Mouse (Mus musculus) CH12.LX (cell line): ENCODE results near the gene Cdyl2. TPM values are rescaled to one million over a fixed set of nuclear protein-coding genes. Genes with fewer than 3 reads are reported as not detected.

Experiments
- DNase-seq: peaks from one replicate; pipeline ENCODE4 v3.0.0-alpha.2; 2013; ENCODE audit errors: extremely low read depth
- H3K27ac ChIP-seq: 2 replicates; pipeline ENCODE4 v1.5.1; 2012; ENCODE audit warnings: low read depth, mild to moderate bottlenecking, control low read depth, moderate library complexity; ENCODE audit not compliant: insufficient read depth
- H3K27me3 ChIP-seq: replicated peaks from 2 replicates; pipeline ENCODE3; 2012; ENCODE audit warnings: inconsistent platforms
- H3K36me3 ChIP-seq, 2 experiments: replicated peaks in 1 of 2; 2 replicates each; pipeline versions ENCODE3 to v1.6.1; 2012; ENCODE audit warnings: inconsistent platforms in 1 of 2, low read length in 1 of 2, mild to moderate bottlenecking in 1 of 2, mixed read lengths in 1 of 2, moderate library complexity in 1 of 2; ENCODE audit not compliant: control insufficient read depth in 1 of 2, insufficient read depth in 1 of 2
- H3K4me1 ChIP-seq, 2 experiments: 2 replicates each; pipeline ENCODE4 v1.6.1; 2012; ENCODE audit warnings: inconsistent platforms in 1 of 2, moderate library complexity in 1 of 2; ENCODE audit not compliant: insufficient read depth in 2 of 2, control insufficient read depth in 1 of 2
- H3K4me2 ChIP-seq: 2 replicates; pipeline ENCODE4 v1.6.1; 2012; ENCODE audit warnings: low read depth, mild to moderate bottlenecking, control low read depth; ENCODE audit not compliant: poor library complexity, insufficient read depth, severe bottlenecking
- H3K4me3 ChIP-seq, 3 experiments: fragments of 150-350 bp in 1 of 3; sonication (generic) in 1 of 3; replicated peaks in 1 of 3; 2 replicates each; pipeline versions ENCODE3 to v1.5.1; 2011 to 2012; ENCODE audit warnings: low read depth in 2 of 3, low read length in 2 of 3, mild to moderate bottlenecking in 2 of 3, moderate library complexity in 2 of 3, control low read depth in 1 of 3, improper control_type of control experiment in 1 of 3, inconsistent platforms in 1 of 3, mixed read lengths in 1 of 3; ENCODE audit not compliant: poor library complexity in 1 of 3
- H3K79me2 ChIP-seq: replicated peaks from 2 replicates; pipeline ENCODE4 v1.6.1; 2012; ENCODE audit warnings: mild to moderate bottlenecking, moderate library complexity; ENCODE audit not compliant: control insufficient read depth, poor library complexity, insufficient read depth, severe bottlenecking; ENCODE audit errors: extremely low read depth
- H3K9ac ChIP-seq: 2 replicates; pipeline ENCODE4 v1.6.1; 2012; ENCODE audit warnings: low read depth, mild to moderate bottlenecking, control low read depth, moderate library complexity; ENCODE audit not compliant: insufficient read depth
- H3K9me3 ChIP-seq: replicated peaks from 2 replicates; pipeline ENCODE3; 2012; ENCODE audit warnings: low read length, inconsistent platforms, mixed read lengths
- BHLHE40 ChIP-seq: IDR thresholded peaks from 2 replicates; pipeline ENCODE4 v1.6.1; 2011; ENCODE audit warnings: mild to moderate bottlenecking, low read depth, low read length, improper control_type of control experiment
- E2F4 ChIP-seq: IDR thresholded peaks from 2 replicates; pipeline ENCODE4 v1.6.1; 2011; ENCODE audit warnings: low read depth, low read length, improper control_type of control experiment; ENCODE audit not compliant: insufficient replicate concordance
- ELF1 ChIP-seq: IDR thresholded peaks from 2 replicates; pipeline ENCODE4 v1.6.1; 2014; ENCODE audit warnings: low read depth, mild to moderate bottlenecking, inconsistent platforms, low read length, improper control_type of control experiment
- EP300 ChIP-seq: IDR thresholded peaks from 2 replicates; pipeline ENCODE4 v1.6.1; 2011; ENCODE audit warnings: low read length, improper control_type of control experiment
- GABPA ChIP-seq: IDR thresholded peaks from 2 replicates; pipeline ENCODE4 v1.6.1; 2012; ENCODE audit warnings: low read depth, low read length, improper control_type of control experiment, inconsistent platforms; ENCODE audit not compliant: insufficient replicate concordance
- HCFC1 ChIP-seq: IDR thresholded peaks from 2 replicates; pipeline ENCODE4 v1.6.1; 2012; ENCODE audit warnings: low read depth, mild to moderate bottlenecking, inconsistent platforms, low read length, improper control_type of control experiment
- JUN ChIP-seq: IDR thresholded peaks from 2 replicates; pipeline ENCODE4 v1.6.1; 2011; ENCODE audit warnings: low read depth, mild to moderate bottlenecking, low read length, improper control_type of control experiment, moderate library complexity; ENCODE audit not compliant: insufficient read depth
- JUND ChIP-seq: conservative IDR thresholded peaks from 2 replicates; pipeline ENCODE4 v1.6.1; 2011; ENCODE audit warnings: low read depth, low read length, improper control_type of control experiment
- KAT2A ChIP-seq: IDR thresholded peaks from 2 replicates; pipeline ENCODE4 v1.6.1; 2012; ENCODE audit warnings: low read length, improper control_type of control experiment, inconsistent platforms; ENCODE audit not compliant: insufficient replicate concordance
- MAFK ChIP-seq: IDR thresholded peaks from 2 replicates; pipeline ENCODE4 v1.6.1; 2011; ENCODE audit warnings: low read length, improper control_type of control experiment; ENCODE audit not compliant: insufficient replicate concordance
- MAZ ChIP-seq: IDR thresholded peaks from 2 replicates; pipeline ENCODE4 v1.6.1; 2012; ENCODE audit warnings: low read depth, mild to moderate bottlenecking, inconsistent platforms, low read length, improper control_type of control experiment, moderate library complexity
- MXI1 ChIP-seq: IDR thresholded peaks from 2 replicates; pipeline ENCODE4 v1.6.1; 2011; ENCODE audit warnings: mild to moderate bottlenecking, low read depth, low read length, improper control_type of control experiment
- NELFE ChIP-seq: IDR thresholded peaks from 2 replicates; pipeline ENCODE4 v1.6.1; 2011; ENCODE audit warnings: low read depth, low read length, improper control_type of control experiment
- NRF1 ChIP-seq: IDR thresholded peaks from 2 replicates; pipeline ENCODE4 v1.6.1; 2014; ENCODE audit warnings: low read depth, mild to moderate bottlenecking, inconsistent platforms, low read length, improper control_type of control experiment, moderate library complexity
- PAX5 ChIP-seq: IDR thresholded peaks from 2 replicates; pipeline ENCODE4 v1.6.1; 2012; ENCODE audit warnings: low read length, inconsistent platforms, mixed read lengths
- POLR2A ChIP-seq: IDR thresholded peaks from 2 replicates; pipeline ENCODE4 v1.6.1; 2011; ENCODE audit warnings: low read depth, mild to moderate bottlenecking, improper control_type of control experiment, low read length
- POLR2AphosphoS2 ChIP-seq: IDR thresholded peaks from 2 replicates; pipeline ENCODE4 v1.6.1; 2011; ENCODE audit warnings: low read depth, low read length, improper control_type of control experiment
- SIN3A ChIP-seq: IDR thresholded peaks from 2 replicates; pipeline ENCODE4 v1.6.1; 2012; ENCODE audit warnings: low read length, improper control_type of control experiment, inconsistent platforms
- UBTF ChIP-seq: IDR thresholded peaks from 2 replicates; pipeline ENCODE4 v1.6.1; 2012; ENCODE audit warnings: low read depth, mild to moderate bottlenecking, inconsistent platforms, low read length, improper control_type of control experiment, moderate library complexity
- USF2 ChIP-seq: conservative IDR thresholded peaks from 2 replicates; pipeline ENCODE4 v1.6.1; 2011; ENCODE audit warnings: low read depth, low read length, improper control_type of control experiment
- ZKSCAN1 ChIP-seq: IDR thresholded peaks from 2 replicates; pipeline ENCODE4 v1.6.1; 2012; ENCODE audit warnings: low read depth, inconsistent platforms, low read length, improper control_type of control experiment, borderline replicate concordance
- ZNF384 ChIP-seq: IDR thresholded peaks from 2 replicates; pipeline ENCODE4 v1.6.1; 2012; ENCODE audit warnings: low read depth, low read length, improper control_type of control experiment, inconsistent platforms
- dilution Hi-C: fragments of 300-500 bp; cut with MboI; formaldehyde crosslinking; loops from 2 replicates; pipeline ENCODE4 v1.14.3; 2020; ENCODE audit warnings: low sequenced_read_pairs; ENCODE audit not compliant: extremely low pct_unique_long_range_greater_than_20kb, extremely low pct_ligation_motif_present
- in situ Hi-C: fragments of 300-500 bp; cut with MboI; formaldehyde crosslinking; loops from 3 replicates; pipeline ENCODE4 v1.14.3; 2019; ENCODE audit warnings: low sequenced_read_pairs, low pct_ligation_motif_present, low pct_unique_long_range_greater_than_20kb, mixed read lengths
- polyA plus RNA-seq: library from polyadenylated mRNA; unstranded; fragments of >175 nt; gene quantifications from 2 replicates; pipeline ENCODE4 v1.2.1, GENCODE M21; 2012; ENCODE audit warnings: low read depth; ENCODE audit not compliant: insufficient read length
- total RNA-seq, 2 experiments: library from RNA; depleted of rRNA; stranded (reverse); fragments of 300-350 nt in 1 of 2; fragments of >200 nt in 1 of 2; gene quantifications; 2 replicates each; pipeline ENCODE4 v1.2.3; 2012 to 2014

The Cdyl2 gene
- total and polyA plus RNA-seq, 3 experiments: 4.4 to 9.4 (median 6.9) TPM

DNA sequence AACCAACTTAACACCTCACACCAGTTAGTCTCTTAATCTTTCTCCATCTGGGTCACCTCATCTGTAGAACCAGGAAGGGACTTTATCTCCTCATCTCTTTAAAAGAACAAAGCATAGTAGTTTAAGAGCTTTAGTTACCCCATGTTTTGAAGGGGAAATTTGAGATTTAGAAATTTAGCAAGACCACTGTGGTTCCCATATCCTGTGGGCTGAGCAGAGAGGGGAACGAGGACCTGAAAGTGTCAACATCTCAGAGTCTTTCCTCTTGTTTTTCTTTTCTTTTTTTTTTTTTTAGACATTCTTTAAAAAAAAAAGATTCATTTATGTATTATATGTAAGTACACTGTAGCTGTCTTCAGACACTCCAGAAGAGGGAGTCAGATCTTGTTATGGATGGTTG, 189.4 kb downstream of the Cdyl2 start:
- Histone ChIP-seq H3K9me3 (no peaks in the 10 kb centered on the region), H3K36me3 (no peaks in the 10 kb centered on the region), H3K9ac (no peak overlapping the region), H3K4me3 (no peak overlapping the region), H3K4me2 (no peak overlapping the region), H3K27ac (no peak overlapping the region), H3K79me2 (no peaks in the 10 kb centered on the region), H3K4me1 (no peaks in the 10 kb centered on the region), H3K27me3 (no peaks in the 10 kb centered on the region)
- TF ChIP-seq BHLHE40 (no peak), SIN3A (no peak), USF2 (no peak), POLR2A (no peak), JUND (no peak), POLR2AphosphoS2 (no peak), UBTF (no peak), MAZ (no peak), PAX5 (no peak), MAFK (no peak), NRF1 (no peak), E2F4 (no peak), ZKSCAN1 (no peak), GABPA (no peak), MXI1 (no peak), ZNF384 (no peak)
- dilution Hi-C loops (no loop called here), in situ Hi-C loops (no loop called here)
- DNase-seq: no peak

DNA sequence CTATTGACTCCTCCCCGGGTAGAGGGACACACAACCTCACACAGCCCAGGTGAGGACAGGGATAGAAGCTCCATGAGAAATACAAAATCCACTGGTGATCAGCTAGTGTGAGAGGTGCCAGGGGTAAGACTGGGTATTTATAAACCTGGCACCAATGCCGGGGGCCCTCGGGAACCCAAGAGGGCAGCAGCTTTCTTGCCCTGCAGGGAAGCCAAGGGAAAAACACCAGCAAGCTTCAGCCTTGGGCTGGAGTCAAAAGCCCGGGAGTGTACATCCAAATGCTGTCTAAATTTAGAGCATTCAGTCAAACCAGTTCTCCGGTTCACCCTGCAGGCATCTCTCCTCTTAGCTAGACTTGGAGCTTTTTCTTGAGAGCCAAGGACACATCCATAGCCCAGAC, 189.9 kb downstream of the Cdyl2 start:
- H3K36me3 ChIP-seq: no peaks in the 10 kb centered on the region
- dilution Hi-C loops: no loop called here
- no peak for TF ChIP-seq HCFC1
- no peak for TF ChIP-seq JUN
- TF ChIP-seq POLR2A: no peak
- no peak for TF ChIP-seq SIN3A
- TF ChIP-seq EP300: no peak
- TF ChIP-seq ZNF384: no peak
- TF ChIP-seq NELFE: no peak
- TF ChIP-seq POLR2AphosphoS2: no peak
- no peak for TF ChIP-seq KAT2A
- TF ChIP-seq USF2: no peak
- TF ChIP-seq ELF1: no peak
- H3K4me3 ChIP-seq: no peak overlapping the region
- no peaks in the 10 kb centered on the region for H3K79me2 ChIP-seq
- H3K4me2 ChIP-seq: no peak overlapping the region
- no peaks in the 10 kb centered on the region for H3K9me3 ChIP-seq
- H3K9ac ChIP-seq: no peak overlapping the region
- H3K27me3 ChIP-seq: no peaks in the 10 kb centered on the region
- in situ Hi-C loops: no loop called here
- no peaks in the 10 kb centered on the region for H3K4me1 ChIP-seq
- H3K27ac ChIP-seq: no peak overlapping the region
- no peak for DNase-seq
